Mouse (Mus musculus) hindbrain, postnatal 0 days (tissue): Measurements from ENCODE around the gene Gm17490. TPM values are rescaled to one million over a fixed set of nuclear protein-coding genes. Genes with fewer than 3 reads are reported as not detected.

Experiments
- ATAC-seq: fragments of 200-750 bp; cut with Nextera tagmentation; 2 replicates; pipeline ENCODE4 v1.8.0; 2017; ENCODE audit warnings: mild to moderate bottlenecking, moderate TSS enrichment, moderate library complexity
- DNase-seq: peaks from one replicate; pipeline ENCODE4 v3.0.0-alpha.2; 2015; ENCODE audit warnings: low spot score
- H3K27ac ChIP-seq: fragments of 300-500 bp; sonication (generic); 2 replicates; pipeline ENCODE4 v1.5.1; 2014; ENCODE audit warnings: mild to moderate bottlenecking
- H3K27me3 ChIP-seq: fragments of 300-500 bp; sonication (generic); 2 replicates; pipeline ENCODE4 v1.6.1; 2014; ENCODE audit warnings: low read length, mixed read lengths; ENCODE audit not compliant: insufficient read depth
- H3K36me3 ChIP-seq: fragments of 300-500 bp; sonication (generic); 2 replicates; pipeline ENCODE4 v1.6.1; 2014; ENCODE audit warnings: low read length, mixed read lengths; ENCODE audit not compliant: insufficient read depth
- H3K4me1 ChIP-seq: fragments of 300-500 bp; sonication (generic); 2 replicates; pipeline ENCODE4 v1.6.1; 2014; ENCODE audit warnings: antibody characterized with exemption, low read length, mixed read lengths; ENCODE audit not compliant: insufficient read depth
- H3K4me2 ChIP-seq: fragments of 300-500 bp; sonication (generic); 2 replicates; pipeline ENCODE4 v1.6.1; 2014; ENCODE audit warnings: low read depth, mild to moderate bottlenecking, low read length, moderate library complexity, mixed read lengths
- H3K4me3 ChIP-seq: fragments of 300-500 bp; sonication (generic); 2 replicates; pipeline ENCODE4 v1.5.1; 2014; ENCODE audit warnings: low read length
- H3K9ac ChIP-seq: fragments of 300-500 bp; sonication (generic); replicated peaks from 2 replicates; pipeline ENCODE4 v1.6.1; 2014; ENCODE audit warnings: mild to moderate bottlenecking, low read length, moderate library complexity, mixed read lengths
- H3K9me3 ChIP-seq: fragments of 300-500 bp; sonication (generic); 2 replicates; pipeline ENCODE4 v1.6.1; 2016; ENCODE audit warnings: low read length, mixed read lengths
- CTCF ChIP-seq: IDR thresholded peaks from 2 replicates; pipeline ENCODE4 v1.5.1; 2016; ENCODE audit warnings: antibody characterized with exemption, control low read depth, low read depth
- WGBS: fragments of 180-500 bp; shearing (Covaris S2); extraction: QIAGEN DNeasy Blood & Tissue Kit; methylation state at CpG from one replicate; pipeline ENCODE4 v1.1.7; 2014; 5-methylcytosine and 5-hydroxymethylcytosine counted together
- polyA plus RNA-seq: library from polyadenylated mRNA; unstranded; fragments of >200 nt; fragmentation: Nextera tagmentation; extraction: Ambion mirVana; gene quantifications from 2 replicates; pipeline ENCODE4 v1.2.1, GENCODE M21; 2015
- total RNA-seq: library from RNA; depleted of rRNA; stranded (reverse); fragments of >200 nt; gene quantifications from 2 replicates; pipeline ENCODE4 v1.2.3, GENCODE M21; 2014

Gm17490 gene
- total and polyA plus RNA-seq, 2 experiments from 2014 or later: not detected

- Histone ChIP-seq H3K4me1 (no peaks in the 10 kb centered on the region), H3K9ac (no peak overlapping the region), H3K9me3 (no peaks in the 10 kb centered on the region), H3K4me2 (no peak overlapping the region), H3K4me3 (no peak overlapping the region), H3K27ac (no peak overlapping the region), H3K36me3 (no peaks in the 10 kb centered on the region), H3K27me3 (no peaks in the 10 kb centered on the region)
- 83% methylated on average over 6 of the region's 6 CpGs for WGBS
- DNase-seq (no peak), ATAC-seq (no peak)
- no peak for TF ChIP-seq CTCF
Observed at GRCm38 (mm10) chr2:11662143-11662906, 36.3 kb upstream of the Gm17490 start.

GRCm38 (mm10) chr2:11659263-11659662, 33.2 kb upstream of the Gm17490 start:
- H3K36me3 ChIP-seq: no peaks in the 10 kb centered on the region
- peak; percentile 73; the same call in 1 of the 2 replicates for ATAC-seq
- TF ChIP-seq CTCF: no peak
- no peak overlapping the region for H3K4me3 ChIP-seq
- H3K27me3 ChIP-seq: no peaks in the 10 kb centered on the region
- no peak overlapping the region for H3K9ac ChIP-seq
- DNase-seq: peak; percentile 9
- H3K9me3 ChIP-seq: no peaks in the 10 kb centered on the region
- H3K4me1 ChIP-seq: no peaks in the 10 kb centered on the region
- no peak overlapping the region for H3K27ac ChIP-seq
- H3K4me2 ChIP-seq: no peak overlapping the region
- WGBS: 34% methylated on average over 2 of the region's 2 CpGs

GRCm38 (mm10) chr2:11657581-11657980, 31.5 kb upstream of the Gm17490 start:
- Histone ChIP-seq H3K36me3 (no peaks in the 10 kb centered on the region), H3K4me2 (no peak overlapping the region), H3K9me3 (no peaks in the 10 kb centered on the region), H3K27ac (no peak overlapping the region), H3K9ac (no peak overlapping the region), H3K4me3 (no peak overlapping the region), H3K4me1 (no peaks in the 10 kb centered on the region), H3K27me3 (no peaks in the 10 kb centered on the region)
- ATAC-seq: no peak
- TF ChIP-seq CTCF: no peak
- 97% methylated on average over 2 of the region's 2 CpGs for WGBS
- no peak for DNase-seq

- Histone ChIP-seq H3K27ac (no peak overlapping the region), H3K27me3 (no peaks in the 10 kb centered on the region), H3K36me3 (no peaks in the 10 kb centered on the region), H3K4me1 (no peaks in the 10 kb centered on the region), H3K4me3 (no peak overlapping the region), H3K9ac (no peak overlapping the region), H3K9me3 (no peaks in the 10 kb centered on the region), H3K4me2 (no peak overlapping the region)
- DNase-seq: no peak
- ATAC-seq: no peak
- WGBS: 66% methylated on average over 9 of the region's 9 CpGs
- TF ChIP-seq CTCF: no peak
Observed at GRCm38 (mm10) chr2:11654990-11655931, 29.2 kb upstream of the Gm17490 start.

GRCm38 (mm10) chr2:11653780-11654179, 27.7 kb upstream of the Gm17490 start:
- H3K27ac ChIP-seq: no peak overlapping the region
- TF ChIP-seq CTCF: no peak
- H3K4me3 ChIP-seq: no peak overlapping the region
- no peak for DNase-seq
- WGBS: 72% methylated on average over 5 of the region's 5 CpGs
- no peaks in the 10 kb centered on the region for H3K27me3 ChIP-seq
- no peak overlapping the region for H3K9ac ChIP-seq
- no peak overlapping the region for H3K4me2 ChIP-seq
- no peak for ATAC-seq
- no peaks in the 10 kb centered on the region for H3K36me3 ChIP-seq
- no peaks in the 10 kb centered on the region for H3K9me3 ChIP-seq
- no peaks in the 10 kb centered on the region for H3K4me1 ChIP-seq

GRCm38 (mm10) chr2:11653330-11653729, 27.3 kb upstream of the Gm17490 start:
- Histone ChIP-seq H3K4me1 (no peaks in the 10 kb centered on the region), H3K9me3 (no peaks in the 10 kb centered on the region), H3K4me3 (no peak overlapping the region), H3K27ac (no peak overlapping the region), H3K4me2 (no peak overlapping the region), H3K9ac (no peak overlapping the region), H3K36me3 (no peaks in the 10 kb centered on the region), H3K27me3 (no peaks in the 10 kb centered on the region)
- ATAC-seq (no peak), DNase-seq (no peak)
- 61% methylated on average over 6 of the region's 6 CpGs for WGBS
- no peak for TF ChIP-seq CTCF

GRCm38 (mm10) chr2:11652780-11653179, 26.7 kb upstream of the Gm17490 start:
- Histone ChIP-seq H3K9me3 (no peaks in the 10 kb centered on the region), H3K4me3 (no peak overlapping the region), H3K36me3 (no peaks in the 10 kb centered on the region), H3K27ac (no peak overlapping the region), H3K9ac (no peak overlapping the region), H3K4me1 (no peaks in the 10 kb centered on the region), H3K27me3 (no peaks in the 10 kb centered on the region), H3K4me2 (no peak overlapping the region)
- no peak for TF ChIP-seq CTCF
- DNase-seq (no peak), ATAC-seq (no peak)
- 81% methylated on average over 2 of the region's 2 CpGs for WGBS
